Mouse (Mus musculus) olfactory bulb, adult 2 months (tissue): ENCODE measurements at regions not wholly inside any gene's neighbourhood (a gene's known extent, or its start where the extent isn't known, plus 50 kb on each side); places are given as distances from the start of the nearest gene placed in this dataset.
"Not testable (repeated sequence)": the region's sequence is repeated elsewhere in the genome, so short reads cannot be mapped to it uniquely, and the experiment has no call there.

Experiments used
- H3K27ac ChIP-seq: fragments of 200-500 bp; 2 replicates; pipeline ENCODE4 v1.5.1; 2012; ENCODE audit warnings: low read depth, low read length; ENCODE audit not compliant: insufficient read depth
- H3K4me1 ChIP-seq: fragments of 200-500 bp; 2 replicates; pipeline ENCODE4 v1.6.1; 2012; ENCODE audit warnings: low read length; ENCODE audit not compliant: control insufficient read depth, insufficient read depth
- H3K4me3 ChIP-seq: fragments of 200-500 bp; 2 replicates; pipeline ENCODE4 v1.5.1; 2012; ENCODE audit warnings: mild to moderate bottlenecking, low read depth, low read length, moderate library complexity; ENCODE audit not compliant: insufficient read depth
- CTCF ChIP-seq: fragments of 200-500 bp; IDR thresholded peaks from 2 replicates; pipeline ENCODE4 v1.5.1; 2012; ENCODE audit warnings: low read depth, mild to moderate bottlenecking, low read length, moderate library complexity; ENCODE audit not compliant: insufficient read depth
- POLR2A ChIP-seq: fragments of 200-500 bp; IDR thresholded peaks from 2 replicates; pipeline ENCODE4 v1.6.1; 2012; ENCODE audit warnings: mild to moderate bottlenecking, low read depth, low read length, moderate library complexity; ENCODE audit not compliant: insufficient read depth
- WGBS: fragments of 180-500 bp; shearing (Covaris S2); methylation state at CpG from one replicate; pipeline ENCODE4 v1.1.7; 2018; 5-methylcytosine and 5-hydroxymethylcytosine counted together

GRCm38 (mm10) chr17:16821716-16822115 lies 242.2 kb upstream of the Zfp960 start:
- 78% methylated on average over 3 of the region's 3 CpGs for WGBS
- Histone ChIP-seq H3K27ac (no peak overlapping the region), H3K4me3 (no peak overlapping the region), H3K4me1 (no peaks in the 10 kb centered on the region)
- TF ChIP-seq CTCF (no peak), POLR2A (no peak)

GRCm38 (mm10) chr17:16839152-16839551 lies 224.8 kb upstream of the Zfp960 start:
- no peaks in the 10 kb centered on the region for H3K4me1 ChIP-seq
- H3K27ac ChIP-seq = no peak overlapping the region
- H3K4me3 ChIP-seq = no peak overlapping the region
- TF ChIP-seq CTCF (no peak), POLR2A (no peak)
- 81% methylated on average over 4 of the region's 4 CpGs for WGBS

GRCm38 (mm10) chr17:16860771-16861170 lies 203.1 kb upstream of the Zfp960 start:
- Histone ChIP-seq H3K27ac (no peak overlapping the region), H3K4me3 (no peak overlapping the region), H3K4me1 (no peaks in the 10 kb centered on the region)
- WGBS = 70% methylated on average over 1 of the region's 1 CpGs
- TF ChIP-seq CTCF = no peak
- no peak for TF ChIP-seq POLR2A

- H3K27ac ChIP-seq = no peak overlapping the region
- no peaks in the 10 kb centered on the region for H3K4me1 ChIP-seq
- 55% methylated on average over 2 of the region's 2 CpGs for whole genome bisulfite sequencing
- H3K4me3 ChIP-seq = no peak overlapping the region
- TF ChIP-seq CTCF (no peak), POLR2A (no peak)
These were observed 163.1 kb upstream of the Zfp960 start for GRCm38 (mm10) chr17:16900791-16901190.

- H3K4me1 ChIP-seq = no peaks in the 10 kb centered on the region
- H3K4me3 ChIP-seq = no peak overlapping the region
- 83% methylated on average over 2 of the region's 2 CpGs for WGBS
- no peak overlapping the region for H3K27ac ChIP-seq
- no peak for TF ChIP-seq POLR2A
- no peak for TF ChIP-seq CTCF
These were observed 145.7 kb upstream of the Zfp960 start for GRCm38 (mm10) chr17:16918191-16918590.

GRCm38 (mm10) chr17:16926200-16926599 lies 137.7 kb upstream of the Zfp960 start:
- no peak overlapping the region for H3K4me3 ChIP-seq
- TF ChIP-seq POLR2A (no peak), CTCF (no peak)
- no peak overlapping the region for H3K27ac ChIP-seq
- no peaks in the 10 kb centered on the region for H3K4me1 ChIP-seq

- Histone ChIP-seq H3K27ac (peak overlapping the region; percentile 81), H3K4me3 (peak overlapping the region; percentile 65)
- WGBS = under 1% methylated on average over 24 of the region's 26 CpGs
- H3K4me1 ChIP-seq = not testable (repeated sequence)
These were observed 112.6 kb upstream of the Zfp960 start for GRCm38 (mm10) chr17:16951092-16952016.

GRCm38 (mm10) chr17:16952146-16952545 lies 111.8 kb upstream of the Zfp960 start:
- not testable (repeated sequence) for H3K27ac ChIP-seq, H3K4me1 ChIP-seq, H3K4me3 ChIP-seq
- 13% methylated on average over 2 of the region's 2 CpGs for WGBS

- WGBS = 86% methylated on average over 21 of the region's 21 CpGs
- not testable (repeated sequence) for H3K27ac ChIP-seq
These were observed 66.7 kb upstream of the Zfp960 start for GRCm38 (mm10) chr17:16997241-16997640.

GRCm38 (mm10) chr17:17004632-17005265 lies 59.2 kb upstream of the Zfp960 start:
- peak overlapping the region; percentile 58 for H3K4me3 ChIP-seq
- not testable (repeated sequence) for H3K27ac ChIP-seq, H3K4me1 ChIP-seq
- 2% methylated on average over 16 of the region's 16 CpGs for WGBS

More at GRCm38 (mm10) chr17:16997241-16997640, 66.7 kb upstream of the Zfp960 start:
- not testable (repeated sequence) for H3K4me1 ChIP-seq, H3K4me3 ChIP-seq

- H3K4me1 ChIP-seq, H3K27ac ChIP-seq: not testable (repeated sequence)
- WGBS = 2% methylated on average over 11 of the region's 11 CpGs
- H3K4me3 ChIP-seq = peak overlapping the region; percentile 58
These were observed 58.6 kb upstream of the Zfp960 start for GRCm38 (mm10) chr17:17005267-17005666.
